Mouse (Mus musculus): ENCODE data around the gene Inpp5e.

The Inpp5e gene

DNA sequence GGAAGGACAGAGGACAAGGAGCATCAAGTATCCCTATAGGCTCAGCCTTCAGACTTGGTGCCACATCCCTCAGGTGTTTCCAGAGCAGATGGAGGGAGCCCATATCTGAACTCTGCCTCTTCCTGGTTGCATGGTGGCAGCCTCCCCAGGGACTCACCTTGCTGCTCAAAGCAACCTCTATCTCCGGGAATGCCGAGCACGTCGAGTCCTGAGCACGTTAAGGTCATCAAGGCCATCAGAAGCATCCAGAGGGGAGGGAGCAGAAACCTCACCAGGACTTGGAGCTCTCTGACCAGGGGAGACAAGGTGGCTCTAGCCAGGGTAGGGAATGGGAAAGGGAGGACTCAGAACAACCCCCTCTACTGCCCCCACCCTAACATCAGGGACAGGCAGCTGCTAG lies 45.5 kb downstream of the Inpp5e start:
- no peak for DNase-seq (ENCODE audit: low spot score in 2 of 2)

DNA sequence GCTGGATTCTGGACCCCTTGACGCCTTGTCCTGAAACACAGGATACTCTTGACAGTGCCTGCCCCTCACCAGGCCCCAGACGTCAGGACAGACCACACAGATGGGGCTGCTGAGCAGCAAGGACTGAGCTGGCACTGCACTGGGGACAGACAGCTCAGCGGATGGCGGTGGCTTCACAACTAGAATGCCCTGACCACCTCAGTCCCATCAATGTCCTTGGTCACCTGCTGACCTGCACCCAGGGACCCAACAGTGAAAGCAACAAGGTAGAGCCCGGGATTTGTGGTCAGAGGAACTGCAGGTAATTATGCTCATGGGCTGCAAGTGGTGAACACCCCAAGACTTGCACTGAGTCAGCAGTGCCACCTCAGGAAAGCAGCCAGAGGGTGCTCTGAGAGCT lies 46.0 kb downstream of the Inpp5e start:
- no peak for DNase-seq (ENCODE audit: low spot score in 2 of 2)

DNA sequence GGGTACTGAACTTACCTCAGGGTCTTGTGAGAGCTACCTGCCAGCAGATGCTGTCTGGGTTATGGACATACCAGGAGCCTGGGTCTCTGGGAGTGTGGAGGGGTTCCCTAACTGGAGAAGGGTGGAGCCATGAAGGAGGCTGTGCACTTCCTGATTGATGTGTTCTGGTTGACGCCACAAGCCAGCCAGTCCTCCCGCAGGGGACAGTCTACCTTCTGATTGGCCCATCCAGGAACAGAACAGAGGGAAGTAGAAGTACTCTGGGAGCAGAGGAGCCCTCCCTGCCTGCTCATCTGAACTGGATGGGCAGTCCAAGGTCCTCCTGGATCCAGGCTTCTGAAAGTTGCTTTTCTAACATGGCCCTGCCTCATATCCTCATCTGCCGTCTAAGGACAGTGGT lies 48.2 kb downstream of the Inpp5e start, which contains the start of gene Card9:
Card9 (minus strand) TSS at position 147 of the 400 bp plus-strand sequence.
- DNase-seq (ENCODE audit: low spot score in 2 of 2): peak in 1 of 2 experiments; percentile 30

DNA sequence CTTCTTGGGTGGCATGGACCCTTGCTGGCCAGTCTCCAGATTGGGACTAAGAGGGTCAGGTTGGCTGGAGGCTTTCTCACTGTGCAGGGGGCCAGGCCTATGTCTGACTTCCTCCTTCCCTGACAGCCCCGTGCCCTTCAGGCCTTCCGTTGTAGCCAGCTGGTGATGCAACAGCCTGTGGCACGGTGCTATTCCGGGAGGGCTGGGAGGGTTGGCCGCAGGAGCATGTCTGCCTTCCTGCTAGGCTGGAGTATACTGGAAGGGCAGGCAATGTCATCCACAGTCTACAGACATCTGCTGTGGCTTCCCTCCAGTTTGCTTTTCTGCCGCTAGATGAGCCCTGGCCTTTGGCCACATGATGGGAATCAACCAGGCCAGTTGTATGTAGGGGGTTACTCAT lies 49.0 kb downstream of the Inpp5e start:
- DNase-seq (ENCODE audit: low spot score in 2 of 2): no peak

DNA sequence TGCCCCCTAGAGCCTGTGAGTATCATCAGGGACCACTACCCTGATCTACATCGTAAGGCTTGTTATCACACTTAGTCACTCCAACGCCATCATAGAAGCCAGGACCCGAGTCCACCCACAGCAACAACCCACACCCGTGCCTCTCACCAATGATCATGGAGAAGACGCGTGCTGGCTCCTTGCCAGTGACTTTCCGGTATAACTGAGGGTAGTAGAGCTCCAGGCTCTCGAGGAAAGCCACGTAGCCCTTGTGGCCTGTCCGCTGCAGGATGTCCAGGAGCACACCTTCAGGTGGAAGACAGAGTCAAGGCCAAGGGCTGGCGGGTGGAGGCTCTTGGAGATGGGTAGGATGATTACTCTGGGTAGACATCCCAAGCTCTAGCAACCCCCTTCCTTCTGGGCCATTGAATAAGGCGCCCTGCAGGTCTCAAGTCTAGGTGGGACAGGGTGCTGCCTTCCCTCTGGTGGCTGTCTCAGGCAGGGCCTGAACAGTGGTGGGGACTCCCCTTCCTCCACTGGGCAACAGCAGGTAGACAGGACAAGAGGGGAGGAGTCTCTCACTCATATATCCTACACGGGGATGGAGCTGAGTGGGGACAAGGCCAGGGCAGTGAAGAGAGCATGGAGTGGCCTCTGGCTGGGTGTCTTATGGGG lies 50.2 kb downstream of the Inpp5e start:
- no peak for DNase-seq (ENCODE audit: low spot score in 2 of 2)

DNA sequence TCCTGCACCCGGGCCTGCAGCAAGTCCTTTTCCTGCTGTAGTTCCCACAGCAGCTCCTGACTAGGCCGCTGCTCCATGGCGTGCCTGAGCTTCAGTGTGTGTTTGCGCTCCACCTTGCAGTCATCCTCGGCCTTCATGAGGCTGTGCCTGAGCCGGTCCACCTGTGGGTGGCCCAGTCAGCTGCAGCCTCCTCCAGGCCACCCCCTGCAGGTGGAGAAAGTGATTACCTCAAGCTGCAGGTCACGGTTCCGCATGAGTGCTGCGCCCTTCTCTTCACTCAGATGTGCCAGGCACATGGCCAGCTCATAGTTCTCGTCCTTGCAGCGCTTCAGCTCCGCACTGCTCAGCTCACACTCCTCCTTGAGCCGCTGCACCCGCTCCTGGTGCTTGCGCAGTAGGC lies 51.5 kb downstream of the Inpp5e start:
- no peak for DNase-seq (ENCODE audit: low spot score in 2 of 2)

DNA sequence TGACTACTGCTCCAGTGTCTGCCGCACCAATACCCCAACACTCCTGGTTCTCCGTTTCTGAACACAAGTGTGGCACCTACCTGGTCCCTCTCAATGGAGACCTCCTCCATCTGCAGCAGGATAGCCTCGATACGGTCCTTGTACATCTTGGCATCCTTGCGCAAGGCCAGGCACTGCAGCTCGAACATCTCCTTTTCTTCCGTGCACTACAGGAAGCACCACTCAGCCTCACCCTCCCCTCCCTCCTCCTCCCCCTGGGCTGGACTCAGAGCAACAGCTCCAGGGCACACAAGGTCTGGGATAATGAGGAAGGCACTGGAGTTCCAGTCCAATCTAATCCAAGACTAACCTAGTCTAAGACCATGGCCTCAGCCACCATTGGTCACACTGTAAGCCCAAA lies 52.3 kb downstream of the Inpp5e start:
- DNase-seq (ENCODE audit: low spot score in 2 of 2): no peak

DNA sequence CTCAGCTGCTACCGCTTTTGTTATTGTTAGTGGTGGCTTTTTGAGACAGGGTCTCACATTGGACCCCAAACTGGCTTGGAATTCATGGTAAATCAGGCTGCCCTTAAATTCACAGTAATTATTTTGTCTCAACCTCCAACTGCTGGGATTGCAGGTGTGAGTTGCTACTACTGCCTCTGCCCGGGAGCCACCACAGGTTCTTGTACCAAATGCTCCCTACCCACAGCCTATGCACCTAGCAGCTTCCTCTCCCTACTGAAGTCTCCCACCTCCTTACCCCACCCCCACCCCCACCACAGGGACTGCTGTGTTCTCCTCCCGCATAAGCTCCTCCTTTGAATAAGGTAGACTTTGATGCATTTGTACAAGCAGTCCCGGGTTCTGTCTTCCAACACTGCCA lies 52.8 kb downstream of the Inpp5e start:
- no peak for DNase-seq (ENCODE audit: low spot score in 2 of 2)

DNA sequence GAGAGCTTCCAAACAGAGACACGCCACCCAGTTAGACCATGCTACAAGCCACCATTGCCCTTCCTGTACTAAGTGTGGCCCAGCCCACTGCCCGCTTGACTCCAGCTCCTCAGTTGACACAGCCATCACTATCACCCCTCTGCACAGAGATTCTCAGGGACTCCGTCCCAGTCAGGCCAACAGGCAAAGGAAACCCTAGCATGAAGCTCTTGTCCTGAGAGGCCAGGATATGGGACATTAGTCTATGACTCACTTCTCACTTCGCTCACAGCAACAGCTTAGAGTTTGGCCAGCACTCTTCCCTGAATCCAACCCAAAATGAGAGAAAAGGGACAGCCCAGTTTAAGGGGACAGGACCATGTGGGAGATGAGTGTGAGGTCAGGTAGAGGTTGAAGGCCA lies 54.6 kb downstream of the Inpp5e start:
- no peak for DNase-seq (ENCODE audit: low spot score in 2 of 2)

DNA sequence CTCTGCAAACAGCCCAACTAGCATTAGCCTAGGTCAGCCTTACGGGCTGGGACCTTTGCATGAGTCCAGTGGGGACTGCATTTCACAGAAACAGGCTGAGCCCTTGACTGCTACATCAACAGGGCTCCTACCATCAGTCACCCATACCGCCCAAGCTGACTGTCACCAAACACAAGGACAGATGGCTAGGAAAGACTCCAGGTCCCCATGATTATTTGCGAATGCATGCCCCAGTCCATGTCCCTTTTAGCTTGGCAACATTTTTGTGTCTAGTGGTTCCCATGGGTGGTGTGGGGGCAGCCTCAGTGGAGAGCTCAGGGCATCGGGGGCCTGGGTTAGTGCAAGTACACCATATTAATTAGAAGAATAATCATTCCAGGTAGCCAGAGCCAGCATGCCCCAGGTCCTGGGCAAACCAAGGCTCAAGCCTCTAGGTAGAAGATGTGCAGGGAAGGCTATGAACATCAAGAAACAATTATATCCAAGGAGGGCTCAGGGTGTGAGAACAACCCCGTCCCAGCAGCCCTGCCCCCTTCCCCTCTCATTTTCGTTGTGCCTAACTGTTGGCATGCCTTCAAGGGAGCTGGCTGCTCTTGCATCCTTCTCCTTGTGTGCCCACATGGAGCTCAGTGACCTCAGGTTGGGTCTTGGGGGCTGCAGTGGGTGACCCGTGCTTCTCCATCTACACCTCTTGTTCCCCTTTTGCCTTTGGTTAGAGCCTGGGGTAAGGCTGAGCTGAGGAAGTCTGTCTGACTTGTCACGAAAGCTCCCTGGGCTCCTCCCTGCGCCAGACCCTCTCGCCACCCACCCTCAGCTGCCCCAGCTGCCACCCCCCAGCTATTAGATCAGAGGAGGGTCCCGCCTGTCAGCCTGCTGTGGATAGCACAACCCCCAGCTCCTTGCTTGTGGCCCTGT lies 55.7 kb downstream of the Inpp5e start:
- DNase-seq (ENCODE audit: low spot score in 2 of 2): no peak

DNA sequence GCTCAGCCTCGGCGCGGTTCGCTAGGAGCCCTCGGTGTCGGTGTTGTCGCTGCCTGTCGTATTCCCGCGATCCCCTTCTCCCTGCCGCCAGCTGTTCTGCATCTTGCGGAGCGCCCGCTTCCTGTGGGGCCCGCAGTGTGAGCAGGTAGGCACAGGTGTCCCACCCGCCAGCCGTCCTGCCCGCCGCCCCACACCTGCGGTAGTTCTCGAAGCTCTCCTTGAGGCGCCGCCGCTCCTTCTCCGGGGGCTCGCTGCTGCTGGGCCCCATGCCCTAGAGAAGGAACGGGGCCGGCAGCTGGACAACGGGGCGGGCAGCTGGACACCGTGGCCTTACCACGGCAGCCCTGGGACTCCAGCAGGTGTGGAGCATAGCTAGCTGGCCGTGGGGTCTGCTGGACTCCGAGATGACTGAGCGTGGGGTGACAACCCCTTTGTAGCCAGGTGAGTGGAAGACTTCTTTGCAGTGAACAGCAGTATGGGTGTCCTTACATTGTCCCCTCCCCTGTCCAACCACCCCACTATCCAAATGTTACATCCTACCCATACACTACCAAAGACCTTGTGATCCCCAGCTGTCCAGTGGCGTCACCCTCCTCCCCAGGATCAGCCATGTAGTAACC lies 56.6 kb downstream of the Inpp5e start:
- peak; percentile 29 to 78 for DNase-seq (ENCODE audit: low spot score in 2 of 2)

DNA sequence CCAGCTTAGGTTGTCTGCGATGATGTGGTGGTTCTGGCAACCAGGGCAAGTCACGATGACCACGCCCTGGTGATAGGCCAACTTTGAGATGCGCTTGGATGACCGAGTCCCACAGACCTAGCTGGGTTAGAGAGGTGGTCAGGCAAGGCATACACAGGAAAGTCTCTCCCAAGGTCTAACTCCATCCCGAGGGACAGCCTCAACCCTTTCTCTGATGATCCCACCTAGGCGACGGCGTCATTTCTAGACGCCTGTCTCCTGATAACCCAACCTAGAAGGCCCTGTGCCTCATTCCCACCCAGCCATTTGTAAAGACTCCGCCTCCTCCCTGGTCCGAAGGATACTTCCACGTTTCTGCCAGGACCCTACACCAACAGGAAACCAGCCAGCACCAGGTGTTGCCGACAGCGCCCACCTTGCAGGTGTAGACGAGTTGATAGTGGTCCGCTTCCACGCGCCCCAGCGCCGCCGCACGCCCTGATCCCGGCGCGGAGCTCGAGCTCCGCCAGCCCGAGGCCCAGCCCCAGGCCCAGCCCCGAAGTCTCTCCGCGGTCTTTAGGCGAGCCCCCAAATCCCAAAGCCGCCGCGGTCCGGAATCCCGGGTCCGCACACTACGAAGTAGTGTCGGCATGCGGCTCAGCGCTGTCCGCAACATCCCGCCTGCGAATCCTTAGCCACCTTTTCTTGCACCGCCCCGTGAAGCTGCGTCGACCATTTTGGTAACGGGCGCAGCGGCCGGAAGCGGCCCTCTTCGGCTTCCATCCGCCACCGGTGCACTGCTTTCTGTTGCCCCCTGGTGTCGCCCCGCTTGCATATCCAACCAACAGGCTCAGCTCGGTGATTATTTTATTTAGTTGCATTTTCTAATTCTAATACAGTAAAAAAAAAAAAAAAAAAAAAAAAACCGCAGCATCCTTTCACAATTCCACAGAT lies 57.4 kb downstream of the Inpp5e start, which contains the start of gene Dnlz:
Dnlz (minus strand) TSS at position 753 of the 933 bp plus-strand sequence.
- peak; percentile 92 to 96 for DNase-seq (ENCODE audit: low spot score in 2 of 2)

DNA sequence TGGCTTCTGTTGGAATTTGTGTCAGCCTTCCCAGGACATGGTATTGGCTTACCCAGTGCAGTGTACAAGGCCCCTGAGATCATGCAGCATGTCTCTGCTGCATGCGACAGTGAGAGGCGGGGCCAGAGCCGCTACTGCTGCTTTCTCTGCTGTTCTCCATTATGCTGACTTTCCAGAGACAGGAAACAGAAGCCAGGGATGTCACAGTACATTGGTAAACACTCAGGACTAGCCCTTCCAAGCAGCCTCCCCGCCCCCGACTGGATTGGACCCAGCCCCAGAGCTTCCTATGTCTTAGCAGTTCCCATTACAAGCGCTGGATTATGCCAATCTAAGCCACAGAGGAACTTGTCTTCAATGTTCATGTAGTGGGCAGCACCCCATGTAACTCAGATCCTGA lies 60.8 kb downstream of the Inpp5e start:
- no peak for DNase-seq (ENCODE audit: low spot score in 2 of 2)
